Mouse (Mus musculus) stomach, postnatal 0 days (tissue): Measurements from ENCODE around the gene Slc25a12. TPM values are rescaled to one million over a fixed set of nuclear protein-coding genes. Genes with fewer than 3 reads are reported as not detected.

Experiments
- ATAC-seq: fragments of 200-750 bp; cut with Nextera tagmentation; 2 replicates; pipeline ENCODE4 v1.8.0; 2017; ENCODE audit not compliant: low FRiP score, low TSS enrichment
- DNase-seq: peaks from one replicate; pipeline ENCODE4 v3.0.0-alpha.2; 2016; ENCODE audit warnings: low spot score
- H3K27ac ChIP-seq: fragments of 300-500 bp; sonication (generic); replicated peaks from 2 replicates; pipeline ENCODE4 v1.5.1; 2014; ENCODE audit warnings: mild to moderate bottlenecking, control low read depth
- H3K27me3 ChIP-seq: fragments of 300-500 bp; sonication (generic); 2 replicates; pipeline ENCODE4 v1.6.1; 2014; ENCODE audit warnings: low read length; ENCODE audit not compliant: control insufficient read depth, insufficient read depth
- H3K36me3 ChIP-seq: fragments of 300-500 bp; sonication (generic); 2 replicates; pipeline ENCODE4 v1.6.1; 2014; ENCODE audit warnings: low read length, mixed read lengths; ENCODE audit not compliant: control insufficient read depth, insufficient read depth
- H3K4me1 ChIP-seq: fragments of 300-500 bp; sonication (generic); replicated peaks from 2 replicates; pipeline ENCODE4 v1.6.1; 2014; ENCODE audit warnings: antibody characterized with exemption; ENCODE audit not compliant: control insufficient read depth, insufficient read depth
- H3K4me2 ChIP-seq: fragments of 300-500 bp; sonication (generic); replicated peaks from 2 replicates; pipeline ENCODE4 v1.6.1; 2014; ENCODE audit warnings: low read depth, mild to moderate bottlenecking, control low read depth, moderate library complexity
- H3K4me3 ChIP-seq: fragments of 300-500 bp; sonication (generic); 2 replicates; pipeline ENCODE4 v1.5.1; 2014; ENCODE audit warnings: low read depth, low read length, control low read depth
- H3K9ac ChIP-seq: fragments of 300-500 bp; sonication (generic); 2 replicates; pipeline ENCODE4 v1.6.1; 2014; ENCODE audit warnings: mild to moderate bottlenecking, low read length, control low read depth, mixed read lengths
- H3K9me3 ChIP-seq: fragments of 300-500 bp; sonication (generic); 2 replicates; pipeline ENCODE4 v1.6.1; 2016; ENCODE audit warnings: low read length; ENCODE audit not compliant: control insufficient read depth
- CTCF ChIP-seq: IDR thresholded peaks from 2 replicates; pipeline ENCODE4 v1.5.1; 2016; ENCODE audit warnings: antibody characterized with exemption, low read depth, mild to moderate bottlenecking, moderate library complexity
- EP300 ChIP-seq: optimal IDR thresholded peaks from 2 replicates; pipeline ENCODE3; 2016; ENCODE audit warnings: antibody characterized with exemption
- WGBS: fragments of 180-500 bp; shearing (Covaris S2); extraction: QIAGEN DNeasy Blood & Tissue Kit; methylation state at CpG from one replicate; pipeline ENCODE4 v1.1.7; 2014; 5-methylcytosine and 5-hydroxymethylcytosine counted together
- polyA plus RNA-seq: library from polyadenylated mRNA; unstranded; fragments of >200 nt; fragmentation: Nextera tagmentation; extraction: Ambion mirVana; gene quantifications from 2 replicates; pipeline ENCODE4 v1.2.1, GENCODE M21; 2015

Slc25a12 gene
- polyA plus RNA-seq, 1 experiment from 2014 or later, result 28.0 TPM

- TF ChIP-seq EP300 (no peak), CTCF (no peak)
- WGBS, result 57% methylated on average over 4 of the region's 4 CpGs
- Histone ChIP-seq H3K4me2 (no peak overlapping the region), H3K36me3 (peaks cover 5% of the 10 kb centered on the region; the same call in 1 of the 2 replicates), H3K9me3 (no peaks in the 10 kb centered on the region), H3K27me3 (no peaks in the 10 kb centered on the region), H3K4me3 (no peak overlapping the region), H3K9ac (no peak overlapping the region), H3K27ac (no peak overlapping the region), H3K4me1 (no peaks in the 10 kb centered on the region)
- no peak for ATAC-seq
- DNase-seq, result no peak
These were observed 97.5 kb downstream of the Slc25a12 start for GRCm38 (mm10) chr2:71270085-71270484.

DNA sequence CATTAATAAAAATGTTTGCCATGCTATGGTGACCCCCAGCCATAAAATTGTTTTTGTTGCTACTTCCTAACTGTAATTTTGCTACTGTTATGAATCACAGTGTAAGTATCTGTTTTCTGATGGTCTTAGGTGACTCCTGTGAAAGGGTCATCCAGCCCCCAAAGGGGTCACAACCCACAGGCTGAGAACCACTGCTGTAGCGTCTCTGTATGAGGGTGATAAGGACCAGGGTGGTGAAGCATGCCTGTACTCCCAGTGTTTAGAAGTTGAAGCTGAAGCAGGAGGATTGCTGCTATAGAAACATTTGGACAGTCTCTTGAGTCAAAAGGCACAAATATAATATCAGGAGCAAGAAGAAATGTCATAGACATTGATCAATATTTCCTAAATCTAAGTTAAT lies 98.2 kb downstream of the Slc25a12 start:
- H3K9me3 ChIP-seq, result no peaks in the 10 kb centered on the region
- WGBS, result 30% methylated on average over 1 of the region's 1 CpGs
- ATAC-seq, result no peak
- H3K9ac ChIP-seq, result no peak overlapping the region
- no peaks in the 10 kb centered on the region for H3K27me3 ChIP-seq
- H3K27ac ChIP-seq, result no peak overlapping the region
- no peak for DNase-seq
- H3K4me2 ChIP-seq, result no peak overlapping the region
- peaks cover 10% of the 10 kb centered on the region; the same call in 1 of the 2 replicates for H3K36me3 ChIP-seq
- TF ChIP-seq EP300, result no peak
- no peak for TF ChIP-seq CTCF
- no peaks in the 10 kb centered on the region for H3K4me1 ChIP-seq
- no peak overlapping the region for H3K4me3 ChIP-seq

- 86% methylated on average over 8 of the region's 8 CpGs for WGBS
These were observed 98.9 kb downstream of the Slc25a12 start for GRCm38 (mm10) chr2:71268691-71269090.

DNA sequence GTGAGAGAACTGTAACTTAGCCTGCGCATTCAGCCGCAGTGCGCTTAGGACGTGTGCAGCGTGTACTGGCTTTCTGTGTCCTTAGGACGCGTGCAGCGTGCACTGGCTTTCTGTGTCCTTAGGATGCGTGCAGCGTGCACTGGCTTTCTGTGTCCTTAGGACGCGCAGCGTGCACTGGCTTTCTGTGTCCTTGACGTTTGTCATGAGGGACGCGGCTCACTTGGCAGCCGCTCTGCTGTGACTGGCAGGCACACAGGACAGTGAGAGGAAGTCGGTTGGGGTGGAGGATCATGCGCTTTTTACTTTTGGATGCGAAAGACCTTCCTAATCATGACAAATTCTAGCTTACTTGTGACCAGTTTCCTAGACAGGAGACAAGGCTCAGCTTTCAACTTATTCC lies 103.0 kb downstream of the Slc25a12 start:
- Histone ChIP-seq H3K9me3 (no peaks in the 10 kb centered on the region), H3K27me3 (no peaks in the 10 kb centered on the region), H3K4me2 (no peak overlapping the region), H3K4me3 (no peak overlapping the region), H3K9ac (no peak overlapping the region), H3K4me1 (no peaks in the 10 kb centered on the region), H3K27ac (no peak overlapping the region), H3K36me3 (peaks cover 20% of the 10 kb centered on the region)
- whole genome bisulfite sequencing, result 95% methylated on average over 20 of the region's 20 CpGs
- DNase-seq (no peak), ATAC-seq (no peak)
- TF ChIP-seq CTCF, result no peak

More at GRCm38 (mm10) chr2:71268691-71269090, 98.9 kb downstream of the Slc25a12 start:
- ATAC-seq (no peak), DNase-seq (no peak)
- Histone ChIP-seq H3K36me3 (peaks cover 10% of the 10 kb centered on the region; the same call in 1 of the 2 replicates), H3K9ac (no peak overlapping the region), H3K27ac (no peak overlapping the region), H3K27me3 (no peaks in the 10 kb centered on the region), H3K4me1 (no peaks in the 10 kb centered on the region), H3K9me3 (no peaks in the 10 kb centered on the region), H3K4me3 (no peak overlapping the region), H3K4me2 (no peak overlapping the region)
- TF ChIP-seq CTCF (no peak), EP300 (no peak)

DNA sequence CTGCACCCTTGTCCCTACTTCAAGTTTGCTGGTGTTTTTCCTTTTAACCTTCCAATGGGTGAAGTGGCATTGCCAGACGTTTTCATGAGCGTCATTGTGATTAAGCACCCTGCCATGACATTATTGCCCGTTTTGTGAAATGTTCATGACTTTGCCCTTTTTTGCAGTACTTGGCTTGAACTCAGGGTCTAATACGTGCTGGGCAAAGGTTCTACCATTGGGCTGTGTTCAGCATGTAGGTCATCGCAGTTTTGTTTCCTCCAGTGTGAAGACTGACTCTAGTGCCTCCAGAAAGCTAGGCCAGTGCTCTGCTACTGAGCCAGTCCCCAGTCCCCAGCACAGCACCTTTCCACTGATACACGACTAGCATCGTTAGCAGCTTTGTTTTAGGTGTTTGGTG lies 111.0 kb downstream of the Slc25a12 start:
- no peak overlapping the region for H3K9ac ChIP-seq
- TF ChIP-seq EP300, result no peak
- no peak for TF ChIP-seq CTCF
- H3K4me3 ChIP-seq, result no peak overlapping the region
- DNase-seq (no peak), ATAC-seq (no peak)
- peaks cover 26% of the 10 kb centered on the region for H3K36me3 ChIP-seq
- H3K4me2 ChIP-seq, result no peak overlapping the region
- WGBS, result 88% methylated on average over 7 of the region's 7 CpGs
- no peaks in the 10 kb centered on the region for H3K9me3 ChIP-seq
- H3K27ac ChIP-seq, result no peak overlapping the region
- H3K27me3 ChIP-seq, result no peaks in the 10 kb centered on the region
- no peaks in the 10 kb centered on the region for H3K4me1 ChIP-seq

- Histone ChIP-seq H3K27ac (no peak overlapping the region), H3K4me3 (no peak overlapping the region), H3K4me2 (no peak overlapping the region), H3K27me3 (no peaks in the 10 kb centered on the region), H3K4me1 (no peaks in the 10 kb centered on the region), H3K36me3 (peaks cover 19% of the 10 kb centered on the region), H3K9me3 (no peaks in the 10 kb centered on the region), H3K9ac (no peak overlapping the region)
- ATAC-seq (no peak), DNase-seq (no peak)
- TF ChIP-seq CTCF, result no peak
- TF ChIP-seq EP300, result no peak
- WGBS, result 71% methylated on average over 4 of the region's 4 CpGs
These were observed 112.7 kb downstream of the Slc25a12 start for GRCm38 (mm10) chr2:71254836-71255235.
